Mouse (Mus musculus): Measurements from ENCODE around the gene Sult4a1. TPM values are rescaled to one million over a fixed set of nuclear protein-coding genes. Genes with fewer than 3 reads are reported as not detected.

Sult4a1 gene
- total and polyA plus RNA-seq, 3 experiments: not detected

DNA sequence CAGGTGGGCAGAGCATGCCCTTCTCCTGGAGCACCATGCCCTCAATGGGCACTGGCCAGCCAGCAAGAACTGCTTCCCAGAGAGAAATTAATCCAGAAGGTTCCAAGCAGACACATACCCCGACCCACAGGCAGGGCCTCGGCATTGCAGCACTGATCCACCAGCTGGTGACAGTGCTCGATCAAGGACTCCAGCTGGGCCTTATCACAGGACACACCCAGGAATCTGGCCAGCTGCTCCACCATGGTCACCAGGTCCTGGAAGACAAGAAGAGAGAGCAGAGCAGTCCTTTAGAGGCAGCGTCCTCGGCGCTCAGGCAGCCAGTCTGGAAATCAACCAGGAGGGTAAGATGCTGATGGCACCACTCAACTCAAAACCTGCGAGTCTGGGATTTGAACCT is 25.5 kb downstream of the Sult4a1 start:
- H3K36me3 ChIP-seq (replicated peaks in 1 of 2; ENCODE audit: control insufficient read depth in 1 of 2, insufficient read depth in 1 of 2, low read length in 1 of 2): no peaks in the 10 kb centered on the region
- H3K4me1 ChIP-seq (ENCODE audit: control insufficient read depth in 1 of 2, insufficient read depth in 2 of 2): no peaks in the 10 kb centered on the region
- no peak overlapping the region for H3K9ac ChIP-seq (ENCODE audit: insufficient read depth, low read depth)
- no peak for TF ChIP-seq ZKSCAN1 (IDR thresholded peaks at IDR 0.05; ENCODE audit: borderline replicate concordance, low read depth, low read length)
- no peak for TF ChIP-seq USF2 (conservative IDR thresholded peaks at IDR 0.05; ENCODE audit: low read depth, low read length)
- no peak for TF ChIP-seq E2F4 (IDR thresholded peaks at IDR 0.05; ENCODE audit: insufficient replicate concordance, low read depth, low read length)
- TF ChIP-seq HCFC1 (IDR thresholded peaks at IDR 0.05; ENCODE audit: low read depth, low read length): no peak
- TF ChIP-seq TBP (conservative IDR thresholded peaks at IDR 0.05; ENCODE audit: low read depth, low read length): no peak
- no peak for TF ChIP-seq NELFE (IDR thresholded peaks at IDR 0.05; ENCODE audit: low read depth, low read length)
- TF ChIP-seq IRF4 (IDR thresholded peaks at IDR 0.05; ENCODE audit: low read depth, low read length): no peak
- TF ChIP-seq ETS1 (conservative IDR thresholded peaks at IDR 0.05; ENCODE audit: low read depth, low read length): no peak
- no peak for TF ChIP-seq JUN (IDR thresholded peaks at IDR 0.05; ENCODE audit: insufficient read depth, low read depth, low read length)
- no peak for TF ChIP-seq ZNF384 (IDR thresholded peaks at IDR 0.05; ENCODE audit: low read depth, low read length)
- no peak for TF ChIP-seq JUND (conservative IDR thresholded peaks at IDR 0.05; ENCODE audit: low read depth, low read length)
- DNase-seq (ENCODE audit: extremely low read depth): no peak
- H3K79me2 ChIP-seq (replicated peaks; ENCODE audit: control insufficient read depth, extremely low read depth, insufficient read depth, poor library complexity, severe bottlenecking): no peaks in the 10 kb centered on the region
- no peak overlapping the region for H3K4me2 ChIP-seq (ENCODE audit: insufficient read depth, low read depth, poor library complexity, severe bottlenecking)
- in situ Hi-C loops (cut with MboI; ENCODE audit: low pct_ligation_motif_present, low pct_unique_long_range_greater_than_20kb, low sequenced_read_pairs): no loop called here
- H3K27ac ChIP-seq (ENCODE audit: insufficient read depth, low read depth): no peak overlapping the region
- H3K4me3 ChIP-seq (replicated peaks in 1 of 3; ENCODE audit: low read depth in 2 of 3, low read length in 2 of 3, poor library complexity in 1 of 3): no peak overlapping the region
- dilution Hi-C loops (cut with MboI; ENCODE audit: extremely low pct_ligation_motif_present, extremely low pct_unique_long_range_greater_than_20kb, low sequenced_read_pairs): no loop called here
- no peaks in the 10 kb centered on the region for H3K9me3 ChIP-seq (replicated peaks; ENCODE audit: low read length)
- peaks cover 88% of the 10 kb centered on the region for H3K27me3 ChIP-seq (replicated peaks)

DNA sequence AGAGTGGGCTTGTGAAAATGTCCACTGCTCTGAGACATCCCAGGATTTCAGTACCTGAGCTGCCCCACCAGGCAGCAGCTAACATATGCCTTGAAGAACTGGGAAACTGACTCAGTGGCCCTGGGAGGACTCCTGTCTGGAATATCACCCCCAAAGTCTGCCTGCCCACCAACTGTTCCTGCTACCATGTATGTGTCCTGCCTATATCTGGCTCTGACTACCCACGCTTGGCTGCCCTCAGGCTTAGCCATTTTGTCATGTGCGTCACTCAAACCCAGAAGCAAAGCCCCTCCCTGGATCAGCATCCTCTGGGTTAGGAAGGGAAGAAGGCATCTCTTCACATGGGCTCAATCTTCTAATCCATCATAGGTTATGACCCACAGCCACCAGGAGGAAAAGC is 26.0 kb downstream of the Sult4a1 start:
- Histone ChIP-seq H3K4me2 (ENCODE audit: insufficient read depth, low read depth, poor library complexity, severe bottlenecking) (no peak overlapping the region), H3K79me2 (replicated peaks; ENCODE audit: control insufficient read depth, extremely low read depth, insufficient read depth, poor library complexity, severe bottlenecking) (no peaks in the 10 kb centered on the region), H3K4me1 (ENCODE audit: control insufficient read depth in 1 of 2, insufficient read depth in 2 of 2) (no peaks in the 10 kb centered on the region), H3K27ac (ENCODE audit: insufficient read depth, low read depth) (no peak overlapping the region), H3K36me3 (replicated peaks in 1 of 2; ENCODE audit: control insufficient read depth in 1 of 2, insufficient read depth in 1 of 2, low read length in 1 of 2) (no peaks in the 10 kb centered on the region), H3K27me3 (replicated peaks) (peaks cover 88% of the 10 kb centered on the region), H3K9me3 (replicated peaks; ENCODE audit: low read length) (no peaks in the 10 kb centered on the region), H3K4me3 (replicated peaks in 1 of 3; ENCODE audit: low read depth in 2 of 3, low read length in 2 of 3, poor library complexity in 1 of 3) (no peak overlapping the region), H3K9ac (ENCODE audit: insufficient read depth, low read depth) (no peak overlapping the region)
- TF ChIP-seq RAD21 (IDR thresholded peaks at IDR 0.05; ENCODE audit: low read depth, low read length): no peak
- TF ChIP-seq ETS1 (conservative IDR thresholded peaks at IDR 0.05; ENCODE audit: low read depth, low read length): no peak
- no peak for TF ChIP-seq MYC (IDR thresholded peaks at IDR 0.05; ENCODE audit: low read depth, low read length)
- no peak for TF ChIP-seq POLR2AphosphoS2 (IDR thresholded peaks at IDR 0.05; ENCODE audit: low read depth, low read length)
- no peak for DNase-seq (ENCODE audit: extremely low read depth)
- in situ Hi-C loops (cut with MboI; ENCODE audit: low pct_ligation_motif_present, low pct_unique_long_range_greater_than_20kb, low sequenced_read_pairs) (no loop called here), dilution Hi-C loops (cut with MboI; ENCODE audit: extremely low pct_ligation_motif_present, extremely low pct_unique_long_range_greater_than_20kb, low sequenced_read_pairs) (no loop called here)

GRCm38 (mm10) chr15:84078667-84079066 is 26.9 kb downstream of the Sult4a1 start:
- in situ Hi-C loops (cut with MboI; ENCODE audit: low pct_ligation_motif_present, low pct_unique_long_range_greater_than_20kb, low sequenced_read_pairs): no loop called here
- H3K9me3 ChIP-seq (replicated peaks; ENCODE audit: low read length): no peaks in the 10 kb centered on the region
- peaks cover 83% of the 10 kb centered on the region for H3K27me3 ChIP-seq (replicated peaks)

More at GRCm38 (mm10) chr15:84078667-84079066, 26.9 kb downstream of the Sult4a1 start:
- peak; percentile 50; the same call in 1 of the 2 replicates for TF ChIP-seq BHLHE40 (IDR thresholded peaks at IDR 0.05; ENCODE audit: low read depth, low read length)
- no peak for TF ChIP-seq EP300 (IDR thresholded peaks at IDR 0.05; ENCODE audit: low read length)
- TF ChIP-seq ZMIZ1 (IDR thresholded peaks at IDR 0.05; ENCODE audit: low read depth, low read length): no peak
- TF ChIP-seq POLR2AphosphoS2 (IDR thresholded peaks at IDR 0.05; ENCODE audit: low read depth, low read length): no peak
- no peak for TF ChIP-seq ELF1 (IDR thresholded peaks at IDR 0.05; ENCODE audit: low read depth, low read length)
- TF ChIP-seq SMC3 (IDR thresholded peaks at IDR 0.05; ENCODE audit: low read depth, low read length): no peak
- TF ChIP-seq MAFK (IDR thresholded peaks at IDR 0.05; ENCODE audit: insufficient replicate concordance, low read length): no peak
- TF ChIP-seq SIN3A (IDR thresholded peaks at IDR 0.05; ENCODE audit: low read length): no peak
- H3K9ac ChIP-seq (ENCODE audit: insufficient read depth, low read depth): no peak overlapping the region
- no peak overlapping the region for H3K27ac ChIP-seq (ENCODE audit: insufficient read depth, low read depth)
- dilution Hi-C loops (cut with MboI; ENCODE audit: extremely low pct_ligation_motif_present, extremely low pct_unique_long_range_greater_than_20kb, low sequenced_read_pairs): no loop called here
- H3K4me1 ChIP-seq (ENCODE audit: control insufficient read depth in 1 of 2, insufficient read depth in 2 of 2): 0 out of 4 replicates have a peak, but pooled peaks cover 0 to 2% of the 10 kb centered on the region in 2 experiments
- no peak overlapping the region for H3K4me2 ChIP-seq (ENCODE audit: insufficient read depth, low read depth, poor library complexity, severe bottlenecking)
- no peak overlapping the region for H3K4me3 ChIP-seq (replicated peaks in 1 of 3; ENCODE audit: low read depth in 2 of 3, low read length in 2 of 3, poor library complexity in 1 of 3)
- H3K79me2 ChIP-seq (replicated peaks; ENCODE audit: control insufficient read depth, extremely low read depth, insufficient read depth, poor library complexity, severe bottlenecking): no peaks in the 10 kb centered on the region
- no peak for DNase-seq (ENCODE audit: extremely low read depth)
- H3K36me3 ChIP-seq (replicated peaks in 1 of 2; ENCODE audit: control insufficient read depth in 1 of 2, insufficient read depth in 1 of 2, low read length in 1 of 2): no peaks in the 10 kb centered on the region

Data from CH12.LX (cell line).